Mouse (Mus musculus) frontal cortex, postnatal 14 days (tissue): Measurements from ENCODE around the gene Adgrg3.
A peak's percentile ranks its signal among the peaks of the same experiment; 100 is the strongest.

Experiments used
- DNase-seq, 2 experiments: peaks; one replicate each; pipeline ENCODE4 v3.0.0; 2022; ENCODE audit warnings: low spot score in 2 of 2

Gene Adgrg3

GRCm38 (mm10) chr8:95017451-95017850, at the start of gene Adgrg3:
Adgrg3 (plus strand) TSS chr8:95017692.
- no peak for DNase-seq

GRCm38 (mm10) chr8:94973270-94973669, 44.2 kb upstream of the Adgrg3 start:
- no peak for DNase-seq

- DNase-seq, result no peak
Observed at GRCm38 (mm10) chr8:94973786-94974185, 43.7 kb upstream of the Adgrg3 start.

DNA sequence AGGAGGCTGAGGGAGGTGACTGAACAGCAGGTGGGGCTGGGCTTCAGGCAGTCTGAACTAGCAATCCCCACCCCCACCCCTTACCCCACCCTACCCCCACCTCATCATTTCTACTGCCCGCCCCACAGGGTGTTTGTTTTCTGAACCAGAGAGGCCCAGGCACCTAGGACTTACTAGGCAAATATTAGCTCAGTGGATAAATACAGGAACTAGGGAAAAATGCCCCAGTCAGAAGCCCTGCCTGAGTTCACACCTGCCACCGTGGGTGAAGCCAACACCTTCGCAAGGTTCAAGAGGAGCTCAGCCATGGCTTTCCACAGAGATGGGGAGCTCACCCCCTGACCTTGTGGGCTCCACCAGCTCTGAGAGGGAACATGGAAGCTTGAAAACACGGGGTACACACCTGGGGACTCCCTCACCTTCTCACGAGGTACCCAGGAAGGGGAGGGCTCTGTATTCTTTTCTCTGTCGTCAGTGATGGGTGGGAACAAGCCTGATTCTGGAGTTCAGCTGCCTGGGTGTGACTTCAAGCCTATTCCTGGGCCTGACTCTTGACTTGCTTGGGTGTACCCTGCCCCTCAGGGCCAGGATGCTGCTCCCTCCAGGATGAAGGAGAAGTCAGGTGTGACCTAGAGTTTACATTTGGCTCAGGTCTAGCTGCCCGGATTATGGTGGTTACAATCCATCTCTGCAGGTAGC, 42.9 kb upstream of the Adgrg3 start, which contains the start of gene Adgrg1:
Gene Adgrg1, plus strand, starts transcription at position 285 of the 699 bp plus-strand sequence.
- no peak for DNase-seq

DNA sequence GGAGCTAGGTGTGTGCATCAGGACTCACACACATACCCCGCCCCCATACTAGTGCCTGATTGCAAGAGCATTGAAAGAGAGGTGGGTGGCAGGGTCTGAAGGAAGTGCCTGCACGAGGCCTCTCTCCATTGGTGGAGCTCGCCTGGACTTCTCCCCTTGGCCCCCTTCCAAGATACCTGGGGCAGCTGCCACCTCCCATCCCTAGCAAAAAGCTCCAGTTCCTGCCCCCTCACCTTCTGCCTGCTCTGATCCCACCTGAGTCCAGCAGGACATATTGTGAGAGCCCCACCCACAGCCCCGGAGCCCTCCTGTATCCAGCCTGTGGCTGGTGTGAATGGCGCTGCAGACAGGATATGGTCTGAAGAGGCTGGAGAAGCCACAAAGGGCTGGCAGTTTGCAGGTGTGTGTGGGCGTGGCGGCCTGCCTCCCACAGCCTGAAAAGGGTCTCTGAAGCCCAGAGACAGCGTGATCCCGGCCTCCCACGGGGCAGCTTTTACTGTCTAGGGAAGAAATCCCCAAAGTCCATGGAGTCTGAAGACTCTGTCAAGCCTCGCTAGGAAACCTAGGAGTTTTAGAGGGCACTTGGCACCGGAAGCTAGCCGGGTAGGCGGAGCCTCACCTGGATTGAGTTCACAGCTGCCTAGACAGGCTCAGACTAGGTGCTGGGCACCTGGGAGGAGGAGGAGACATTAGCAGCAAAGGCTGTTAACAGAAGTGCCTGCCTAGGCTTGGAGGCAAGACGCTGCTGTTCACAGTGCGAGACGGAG, 40.7 kb upstream of the Adgrg3 start:
- no peak for DNase-seq

- DNase-seq, result no peak
Observed at GRCm38 (mm10) chr8:94978131-94978530, 39.4 kb upstream of the Adgrg3 start.

GRCm38 (mm10) chr8:94978593-94979319, 38.7 kb upstream of the Adgrg3 start:
- no peak for DNase-seq

DNA sequence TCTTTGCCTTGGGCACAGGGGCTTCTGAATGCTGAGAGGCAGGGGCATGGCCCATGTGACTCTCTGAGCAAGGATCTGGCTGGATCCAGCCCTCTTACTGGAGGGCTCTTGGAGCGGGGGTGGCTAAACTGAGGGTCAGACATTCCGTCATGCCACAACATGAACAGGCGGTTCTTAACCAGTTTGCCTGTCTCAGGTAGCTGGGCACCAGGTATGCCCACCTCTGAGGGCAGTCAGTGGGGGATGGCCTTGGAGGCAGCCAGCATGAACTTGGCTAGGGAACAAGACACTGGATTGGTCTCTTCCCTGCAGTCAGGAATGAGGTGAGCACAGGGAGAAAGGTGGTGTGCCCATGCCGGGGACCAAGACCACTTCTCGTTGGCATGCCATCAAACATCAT, 37.3 kb upstream of the Adgrg3 start:
- DNase-seq, result no peak

DNA sequence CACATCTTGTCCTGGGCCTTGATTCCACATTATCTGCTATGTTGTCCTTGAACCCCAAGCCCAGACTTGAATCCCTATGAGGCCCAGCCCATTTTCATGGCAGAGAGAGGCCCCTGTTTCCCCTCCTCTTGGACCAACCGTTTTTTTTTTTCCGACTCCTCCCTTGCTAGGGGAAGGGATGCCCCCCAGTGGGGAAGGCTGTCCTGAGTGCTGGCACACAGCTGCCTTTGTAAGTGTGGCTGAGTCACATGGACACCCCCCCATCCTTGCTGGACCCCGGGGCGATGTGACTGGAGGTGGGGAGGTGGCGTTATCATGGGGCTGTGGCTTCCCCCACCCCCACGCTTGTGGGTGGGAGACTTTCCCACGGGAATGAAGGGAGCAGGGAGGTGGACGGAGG, 36.5 kb upstream of the Adgrg3 start:
- DNase-seq, result no peak

DNA sequence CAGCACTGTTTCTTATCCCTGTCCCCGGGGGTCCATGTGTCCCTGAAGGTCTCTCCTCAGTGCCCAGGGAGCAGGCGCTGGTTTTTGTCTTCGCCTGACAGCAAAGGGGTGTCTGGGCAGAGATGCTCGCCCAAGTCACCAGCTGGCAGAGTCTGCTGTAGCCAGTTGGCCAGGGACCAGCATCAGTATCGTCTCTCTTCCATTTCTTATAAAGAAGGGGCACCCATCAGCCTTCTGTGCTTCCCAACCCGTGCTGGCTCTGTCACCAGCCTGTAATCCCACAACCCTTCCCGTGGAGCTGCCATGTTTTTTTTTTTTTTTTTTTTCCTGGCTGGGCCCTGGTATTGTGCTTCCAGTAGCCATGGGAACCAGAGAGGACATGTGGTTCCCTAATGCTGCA, 35.6 kb upstream of the Adgrg3 start:
- no peak for DNase-seq

DNA sequence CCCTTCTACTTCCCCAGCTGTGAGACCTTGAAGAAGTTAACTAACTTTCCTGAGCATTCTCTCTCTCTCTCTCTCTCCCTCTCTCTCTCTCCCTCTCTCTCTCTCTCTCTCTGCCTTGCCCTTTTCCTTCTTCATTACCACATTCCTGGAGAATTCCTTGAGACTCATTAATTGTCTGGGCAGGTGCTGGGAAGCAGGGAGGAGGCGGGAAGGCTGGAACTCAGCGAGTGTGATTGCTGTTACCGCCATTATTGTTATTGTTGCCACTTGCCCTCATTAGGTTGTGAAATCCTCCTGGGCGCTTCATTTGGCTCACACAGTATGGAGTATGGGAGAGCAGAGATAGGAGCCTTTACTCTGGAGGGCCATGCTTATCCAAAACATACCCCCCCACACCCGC, 34.3 kb upstream of the Adgrg3 start:
- DNase-seq, result no peak

DNA sequence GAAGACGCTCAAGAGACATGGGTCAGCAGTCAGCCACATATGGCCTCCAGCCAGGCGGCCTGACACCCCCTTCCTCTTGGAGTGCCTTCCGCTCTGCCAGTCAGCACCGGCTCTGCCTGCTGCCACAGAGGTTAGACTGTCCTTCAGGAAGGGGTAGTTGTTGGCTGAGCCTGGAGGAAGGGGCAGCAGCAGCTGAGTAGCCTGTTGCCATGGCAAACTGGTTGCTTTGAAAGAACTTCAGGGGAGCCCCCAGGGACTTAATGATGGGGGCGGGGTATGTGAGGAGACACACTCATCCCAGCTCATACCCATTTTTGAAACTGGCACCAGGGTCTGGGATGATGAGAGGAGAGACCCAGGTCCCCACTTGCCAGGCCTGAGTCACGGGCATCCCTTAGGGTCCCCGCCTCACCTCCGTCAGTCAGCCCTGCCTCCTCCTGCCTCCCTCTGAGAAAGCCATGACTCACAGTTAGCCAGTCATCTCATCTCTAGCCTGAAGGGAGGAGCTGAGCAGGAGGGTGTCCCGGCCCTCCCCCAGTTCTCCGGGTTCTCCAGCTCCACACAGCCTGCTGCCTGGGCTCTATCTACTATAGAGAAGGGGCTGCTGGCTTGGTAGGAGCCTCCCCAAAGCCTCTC, 33.5 kb upstream of the Adgrg3 start:
- peak; percentile 56 to 61 for DNase-seq

- no peak for DNase-seq
Observed at GRCm38 (mm10) chr8:94985023-94985422, 32.5 kb upstream of the Adgrg3 start.

DNA sequence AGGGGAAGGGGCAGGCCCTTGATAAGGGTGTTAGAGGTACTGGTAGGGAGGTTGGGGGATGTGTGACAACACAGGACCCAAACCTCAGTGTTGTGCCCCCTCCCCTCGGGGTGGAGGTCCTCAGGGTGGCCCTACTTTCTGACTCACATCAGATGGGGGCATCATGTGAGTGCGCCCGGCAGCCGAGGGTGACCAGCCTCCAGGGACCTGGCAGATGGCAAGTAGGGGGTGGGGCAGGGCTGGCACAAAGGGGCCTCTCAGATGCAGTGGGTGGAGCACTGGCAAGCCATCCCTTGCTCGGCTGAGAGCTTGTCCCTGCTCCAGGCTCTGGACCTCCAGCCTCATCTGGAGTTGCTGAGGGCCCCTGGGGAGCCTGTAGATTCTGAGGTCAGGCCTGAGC, 30.8 kb upstream of the Adgrg3 start:
- peak; percentile 49 to 58 for DNase-seq

- DNase-seq, result no peak
Observed at GRCm38 (mm10) chr8:94987553-94987952, 29.9 kb upstream of the Adgrg3 start.

DNA sequence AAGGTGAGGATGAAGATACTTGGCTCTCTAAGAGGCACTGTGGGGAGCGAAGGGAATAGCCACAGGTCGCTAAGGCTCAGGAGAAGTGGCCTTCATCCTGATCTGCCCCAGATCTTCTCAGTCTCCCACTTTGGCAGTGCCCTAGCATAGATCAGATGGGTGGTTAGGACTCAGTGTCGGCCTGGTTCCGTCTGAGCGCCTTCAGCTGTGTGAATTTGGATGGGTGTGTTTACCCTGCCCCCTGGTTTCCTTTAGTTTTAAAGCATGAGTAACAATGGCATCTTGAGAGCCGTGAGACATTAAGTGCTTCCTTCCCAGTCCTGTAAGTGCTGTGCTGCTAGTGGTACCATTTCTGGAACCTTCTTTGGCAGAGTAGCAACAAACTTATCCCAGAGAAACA, 28.9 kb upstream of the Adgrg3 start:
- no peak for DNase-seq

DNA sequence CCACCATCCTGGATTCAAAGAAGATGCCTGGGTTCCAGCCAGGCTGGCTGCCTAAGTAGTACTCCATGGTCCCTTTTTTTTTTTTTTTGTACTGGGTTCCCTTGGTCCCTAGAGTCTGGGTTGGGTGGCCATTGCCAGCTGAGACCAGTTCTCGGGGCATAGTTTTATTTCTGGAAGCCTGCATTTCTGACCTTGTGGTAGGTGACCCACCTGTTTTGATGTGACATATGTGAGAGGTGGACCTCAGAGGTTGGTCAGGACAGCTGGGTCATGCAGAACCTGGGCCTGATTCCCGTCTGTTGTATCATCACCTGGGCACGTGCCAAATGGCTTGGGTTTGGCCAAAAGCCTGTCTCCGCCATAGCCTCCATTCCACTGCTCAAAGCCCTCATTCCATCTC, 27.8 kb upstream of the Adgrg3 start:
- no peak for DNase-seq

- DNase-seq, result no peak
Observed at GRCm38 (mm10) chr8:94990598-94991453, 26.7 kb upstream of the Adgrg3 start.

GRCm38 (mm10) chr8:94991454-94991994, 26.0 kb upstream of the Adgrg3 start:
- DNase-seq, result no peak

GRCm38 (mm10) chr8:94992010-94992409, 25.5 kb upstream of the Adgrg3 start:
- DNase-seq, result no peak

DNA sequence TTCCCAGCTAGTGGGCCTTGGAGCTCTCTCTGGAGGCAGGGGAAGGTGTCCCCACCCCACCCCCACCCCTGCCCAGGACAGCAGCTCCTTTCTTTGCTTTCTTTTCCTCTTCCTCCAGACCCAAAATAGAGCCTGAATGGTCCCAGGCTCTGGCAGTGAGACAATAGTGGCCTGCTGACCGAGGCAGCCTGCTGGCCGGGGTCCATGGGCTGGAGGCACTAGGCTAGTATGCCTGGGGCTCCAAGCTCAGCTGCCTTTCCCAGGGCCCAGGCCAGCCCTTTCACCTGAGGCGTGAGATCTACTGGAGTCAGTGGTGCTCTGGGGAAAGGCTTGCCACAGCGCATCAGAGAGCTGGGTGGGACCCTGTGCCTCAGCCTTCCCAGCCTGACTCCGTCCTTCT, 25.0 kb upstream of the Adgrg3 start:
- peak; percentile 59 to 73 for DNase-seq
